Mouse (Mus musculus): ENCODE data around the gene Olfr504. TPM values are rescaled to one million over a fixed set of nuclear protein-coding genes. Genes with fewer than 3 reads are reported as not detected.
"Not testable (repeated sequence)": the region's sequence is repeated elsewhere in the genome, so short reads cannot be mapped to it uniquely, and the experiment has no call there.

The Olfr504 gene
- not detected in 2 replicates for polyA plus RNA-seq (2015; fragmentation: Nextera tagmentation; extraction: Ambion mirVana)

DNA sequence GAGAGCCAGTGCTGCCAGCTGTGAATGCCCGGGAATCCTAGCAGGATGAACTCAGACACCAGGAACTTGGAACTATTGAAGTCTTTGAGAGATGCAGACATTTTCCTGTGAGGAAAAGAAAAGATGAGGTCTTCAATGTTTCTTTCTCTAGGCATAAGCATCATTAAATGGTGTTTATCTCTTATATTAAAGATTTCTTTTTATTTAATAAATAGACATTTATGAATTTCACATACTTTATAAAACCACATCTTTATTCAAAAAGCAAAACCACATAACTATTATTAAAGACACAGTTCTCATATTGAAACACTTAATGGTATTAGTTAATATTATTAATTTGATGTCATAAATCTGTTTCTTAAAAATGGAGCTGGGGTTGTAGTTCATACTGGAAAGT lies at the start of gene Olfr504:
TSS of gene Olfr504 (minus strand) at position 101 of the 400 bp plus-strand sequence.
- no peak for ATAC-seq (ENCODE audit: low FRiP score)
- no peaks in the 10 kb centered on the region for H3K36me3 ChIP-seq
- no peak within 1 kb of the TSS for H3K4me2 ChIP-seq
- no peak within 1 kb of the TSS for H3K27ac ChIP-seq (replicated peaks)
- WGBS, result 91% methylated on average over 1 of the region's 1 CpGs
- no peak within 1 kb of the TSS for H3K4me3 ChIP-seq (replicated peaks)
- no peaks in the 10 kb centered on the region for H3K27me3 ChIP-seq (replicated peaks)
- no peak within 1 kb of the TSS for H3K9ac ChIP-seq (replicated peaks)
- H3K9me3 ChIP-seq (replicated peaks), result no peaks in the 10 kb centered on the region
- H3K4me1 ChIP-seq, result no peaks in the 10 kb centered on the region

DNA sequence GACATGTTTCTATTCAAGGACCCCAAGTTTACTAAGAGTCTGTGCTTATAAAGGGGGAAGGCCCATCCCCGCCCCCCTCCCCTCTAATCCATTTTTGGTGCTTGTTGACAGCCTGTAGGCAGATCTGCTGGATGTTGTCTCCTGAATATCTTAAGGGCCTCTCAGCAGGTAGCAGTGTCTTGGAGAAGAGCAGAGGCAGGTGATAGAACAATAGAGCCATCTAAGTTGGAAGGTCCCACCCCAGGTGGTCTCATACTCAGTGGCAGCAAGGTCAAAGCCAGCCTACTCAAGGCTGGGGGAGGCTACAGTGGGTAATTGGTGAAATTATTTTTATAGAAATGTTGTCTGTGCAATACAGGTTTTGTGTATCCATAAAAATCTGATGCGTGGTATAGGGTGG lies 48.5 kb upstream of the Olfr504 start:
- ATAC-seq (ENCODE audit: low FRiP score), result no peak
- WGBS, result 95% methylated on average over 2 of the region's 2 CpGs
- H3K4me3 ChIP-seq (replicated peaks), result no peak overlapping the region
- no peaks in the 10 kb centered on the region for H3K27me3 ChIP-seq (replicated peaks)
- no peak overlapping the region for H3K4me2 ChIP-seq
- no peaks in the 10 kb centered on the region for H3K9me3 ChIP-seq (replicated peaks)
- no peak overlapping the region for H3K27ac ChIP-seq (replicated peaks)
- H3K36me3 ChIP-seq, result no peaks in the 10 kb centered on the region
- no peak overlapping the region for H3K9ac ChIP-seq (replicated peaks)
- no peaks in the 10 kb centered on the region for H3K4me1 ChIP-seq

DNA sequence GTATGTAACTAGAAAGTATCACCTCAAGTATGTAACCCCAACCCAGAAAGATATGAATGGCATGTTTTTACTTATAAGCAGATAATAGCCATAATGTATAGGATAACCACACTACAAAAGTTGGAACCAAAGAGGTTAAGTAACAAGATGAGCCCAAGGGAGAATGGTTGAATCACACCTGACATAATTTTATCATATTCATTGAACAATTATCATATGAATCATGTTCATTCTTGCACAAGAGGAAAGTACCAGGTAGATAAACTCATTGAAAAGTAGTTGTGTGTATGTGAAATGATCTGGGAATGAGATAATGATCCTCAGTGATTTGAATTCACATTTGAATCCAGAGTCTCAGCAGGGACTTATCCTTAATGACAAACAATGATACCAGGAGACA lies 44.9 kb upstream of the Olfr504 start, which contains the start of gene Olfr506:
TSS of gene Olfr506 (plus strand) at position 301 of the 400 bp plus-strand sequence.
- Histone ChIP-seq H3K27ac (replicated peaks) (no peak within 1 kb of the TSS), H3K27me3 (replicated peaks) (no peaks in the 10 kb centered on the region), H3K4me2 (no peak within 1 kb of the TSS), H3K36me3 (no peaks in the 10 kb centered on the region), H3K9me3 (replicated peaks) (no peaks in the 10 kb centered on the region), H3K9ac (replicated peaks) (no peak within 1 kb of the TSS), H3K4me1 (no peaks in the 10 kb centered on the region), H3K4me3 (replicated peaks) (no peak within 1 kb of the TSS)
- ATAC-seq (ENCODE audit: low FRiP score), result no peak

DNA sequence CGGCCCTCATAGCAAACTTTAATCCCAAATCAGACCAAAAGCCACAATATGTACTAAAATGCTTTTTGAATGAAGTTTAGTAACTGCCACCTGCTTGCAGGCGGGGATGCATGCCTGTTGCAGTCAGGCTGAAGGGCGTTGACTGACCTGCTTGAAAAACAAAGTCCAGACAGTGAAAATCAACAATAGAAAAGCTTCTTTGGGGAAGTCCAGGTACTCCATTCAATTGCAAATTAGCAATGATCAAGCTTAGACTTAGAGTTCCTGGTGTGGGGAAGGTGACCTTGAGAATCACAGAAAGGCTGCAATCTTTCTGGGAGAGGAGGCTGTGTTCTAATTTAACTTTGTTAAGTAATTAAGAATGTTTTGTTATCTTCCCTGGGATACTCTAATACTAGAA lies 36.3 kb upstream of the Olfr504 start:
- not testable (repeated sequence) for H3K36me3 ChIP-seq; H3K4me3 ChIP-seq (replicated peaks); H3K9ac ChIP-seq (replicated peaks); H3K27ac ChIP-seq (replicated peaks); H3K9me3 ChIP-seq (replicated peaks); ATAC-seq (ENCODE audit: low FRiP score); H3K4me2 ChIP-seq; H3K27me3 ChIP-seq (replicated peaks); H3K4me1 ChIP-seq
- WGBS, result 89% methylated on average over 3 of the region's 3 CpGs

DNA sequence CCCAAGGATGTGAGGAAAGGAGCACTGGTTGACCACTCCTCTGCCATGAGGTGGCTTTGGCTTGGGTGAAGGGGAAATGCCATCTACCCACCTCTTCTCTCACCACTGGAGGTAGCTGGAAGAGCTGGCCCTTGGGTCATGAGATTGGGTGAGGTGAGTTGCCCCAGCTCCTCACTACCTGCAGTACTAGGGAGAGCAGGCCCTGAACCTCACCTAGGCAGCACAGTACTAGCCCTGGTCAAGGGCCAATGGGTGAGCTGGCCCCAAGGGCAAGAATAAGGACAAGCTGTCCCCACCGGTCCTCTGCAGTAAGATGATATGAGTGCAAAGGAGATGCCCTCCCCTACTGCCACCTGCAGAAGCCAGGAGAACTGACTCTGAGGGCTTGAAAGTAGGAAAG lies 24.2 kb upstream of the Olfr504 start:
- no peak overlapping the region for H3K9ac ChIP-seq (replicated peaks)
- H3K4me1 ChIP-seq, result no peaks in the 10 kb centered on the region
- no peak for ATAC-seq (ENCODE audit: low FRiP score)
- no peaks in the 10 kb centered on the region for H3K27me3 ChIP-seq (replicated peaks)
- WGBS, result 95% methylated on average over 1 of the region's 1 CpGs
- H3K27ac ChIP-seq (replicated peaks), result no peak overlapping the region
- no peaks in the 10 kb centered on the region for H3K36me3 ChIP-seq
- H3K9me3 ChIP-seq (replicated peaks), result no peaks in the 10 kb centered on the region
- H3K4me3 ChIP-seq (replicated peaks), result no peak overlapping the region
- no peak overlapping the region for H3K4me2 ChIP-seq

DNA sequence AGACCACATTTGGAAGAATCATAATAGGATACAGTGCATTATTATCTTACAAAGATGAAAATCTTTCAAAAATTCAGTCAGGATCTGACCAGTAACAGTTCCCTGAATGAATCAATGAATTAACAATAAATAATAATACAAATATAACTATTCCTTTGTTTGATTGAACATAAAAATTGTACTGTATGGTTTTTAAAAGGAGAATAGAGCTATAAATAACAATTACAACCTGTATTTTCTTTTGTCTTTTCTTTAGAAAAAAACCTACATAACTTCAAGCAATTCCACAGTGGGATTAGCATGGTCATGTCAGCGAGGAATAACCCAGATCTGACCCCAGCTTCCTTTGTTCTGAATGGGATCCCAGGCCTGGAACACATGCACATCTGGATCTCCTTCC lies 21.4 kb downstream of the Olfr504 start, which contains the start of gene Olfr503:
TSS of gene Olfr503 (plus strand) at position 301 of the 400 bp plus-strand sequence.
- WGBS, result 56% methylated on average over 1 of the region's 1 CpGs
- not testable (repeated sequence) for ATAC-seq (ENCODE audit: low FRiP score)

DNA sequence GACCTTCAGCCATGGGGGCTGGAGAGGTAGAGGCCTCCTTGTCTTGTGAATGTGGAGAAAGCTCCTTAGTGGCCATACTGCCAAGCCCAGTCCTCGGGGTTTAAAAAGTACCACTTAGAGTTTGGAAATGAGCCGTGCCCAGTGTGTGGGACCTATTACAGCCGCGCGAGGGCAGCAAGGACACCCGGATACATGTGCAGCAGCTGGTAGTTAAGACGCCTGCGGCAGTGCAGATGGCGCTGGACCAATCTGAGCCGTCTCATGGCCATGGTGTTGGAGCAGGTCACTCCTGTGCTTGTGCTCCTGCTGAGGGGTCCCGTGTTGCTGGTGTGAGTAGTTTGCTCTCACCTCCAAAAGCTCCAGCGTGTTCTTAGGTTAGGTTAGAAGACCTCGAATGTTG lies 23.2 kb downstream of the Olfr504 start:
- no peaks in the 10 kb centered on the region for H3K27me3 ChIP-seq (replicated peaks)
- no peaks in the 10 kb centered on the region for H3K9me3 ChIP-seq (replicated peaks)
- no peaks in the 10 kb centered on the region for H3K36me3 ChIP-seq
- no peaks in the 10 kb centered on the region for H3K4me1 ChIP-seq
- 90% methylated on average over 13 of the region's 13 CpGs for whole genome bisulfite sequencing
- H3K9ac ChIP-seq (replicated peaks), result no peak overlapping the region
- H3K4me3 ChIP-seq (replicated peaks), result no peak overlapping the region
- no peak overlapping the region for H3K4me2 ChIP-seq
- H3K27ac ChIP-seq (replicated peaks), result no peak overlapping the region
- ATAC-seq (ENCODE audit: low FRiP score), result no peak

More for the DNA sequence above, 21.4 kb downstream of the Olfr504 start, which contains the start of gene Olfr503:
- H3K27me3 ChIP-seq (replicated peaks); H3K4me1 ChIP-seq; H3K9me3 ChIP-seq (replicated peaks); H3K36me3 ChIP-seq; H3K4me2 ChIP-seq; H3K9ac ChIP-seq (replicated peaks); H3K4me3 ChIP-seq (replicated peaks); H3K27ac ChIP-seq (replicated peaks): not testable (repeated sequence)

DNA sequence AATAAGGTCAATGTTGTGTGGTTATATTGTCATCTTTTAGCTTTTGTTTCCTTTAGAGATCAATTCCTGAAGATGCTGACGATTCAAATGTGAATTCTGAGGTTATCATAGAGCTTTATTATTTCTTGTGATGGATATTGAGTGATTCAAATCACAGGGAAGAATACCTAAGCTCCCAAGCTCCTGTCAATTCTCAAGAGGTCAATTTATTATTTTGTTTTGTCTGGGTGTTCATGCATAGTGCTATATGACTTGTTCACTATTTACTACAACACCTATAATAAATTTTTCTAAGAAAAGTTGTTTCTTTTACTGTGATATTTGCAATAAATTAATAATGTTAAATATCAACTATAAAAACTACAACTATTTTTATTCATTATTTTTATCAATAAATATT lies 40.6 kb downstream of the Olfr504 start, which contains the start of gene Olfr502:
TSS of gene Olfr502 (minus strand) at position 101 of the 400 bp plus-strand sequence.
- no peaks in the 10 kb centered on the region for H3K9me3 ChIP-seq (replicated peaks)
- WGBS, result 78% methylated on average over 1 of the region's 1 CpGs
- no peak for ATAC-seq (ENCODE audit: low FRiP score)

More for the DNA sequence above, 40.6 kb downstream of the Olfr504 start, which contains the start of gene Olfr502:
- H3K4me1 ChIP-seq, result no peaks in the 10 kb centered on the region
- H3K27ac ChIP-seq (replicated peaks), result no peak within 1 kb of the TSS
- H3K4me3 ChIP-seq (replicated peaks), result no peak within 1 kb of the TSS
- H3K27me3 ChIP-seq (replicated peaks), result no peaks in the 10 kb centered on the region
- no peak within 1 kb of the TSS for H3K9ac ChIP-seq (replicated peaks)
- no peaks in the 10 kb centered on the region for H3K36me3 ChIP-seq
- no peak within 1 kb of the TSS for H3K4me2 ChIP-seq

Other genes with a start within 250 kb of the Olfr504 start
- gene Olfr492, start 242.1 kb downstream of the Olfr504 start, polyA plus RNA-seq (2015; fragmentation: Nextera tagmentation; extraction: Ambion mirVana), result not detected in 2 replicates
- not detected in 2 replicates for gene Olfr493, start 218.8 kb downstream of the Olfr504 start, polyA plus RNA-seq (2015; fragmentation: Nextera tagmentation; extraction: Ambion mirVana)
- gene Olfr494, start 200.5 kb downstream of the Olfr504 start, polyA plus RNA-seq (2015; fragmentation: Nextera tagmentation; extraction: Ambion mirVana), result not detected in 2 replicates
- gene Olfr495, start 172.6 kb downstream of the Olfr504 start, polyA plus RNA-seq (2015; fragmentation: Nextera tagmentation; extraction: Ambion mirVana), result not detected in 2 replicates
- gene Olfr497, start 145.4 kb downstream of the Olfr504 start, polyA plus RNA-seq (2015; fragmentation: Nextera tagmentation; extraction: Ambion mirVana), result not detected in 2 replicates
- not detected in 2 replicates for gene Olfr498, start 100.5 kb downstream of the Olfr504 start, polyA plus RNA-seq (2015; fragmentation: Nextera tagmentation; extraction: Ambion mirVana)
- gene Olfr502, start 40.7 kb downstream of the Olfr504 start, polyA plus RNA-seq (2015; fragmentation: Nextera tagmentation; extraction: Ambion mirVana), result not detected in 2 replicates
- not detected in 2 replicates for gene Olfr503, start 21.3 kb downstream of the Olfr504 start, polyA plus RNA-seq (2015; fragmentation: Nextera tagmentation; extraction: Ambion mirVana)
- not detected in 2 replicates for gene Olfr506, start 45.0 kb upstream of the Olfr504 start, polyA plus RNA-seq (2015; fragmentation: Nextera tagmentation; extraction: Ambion mirVana)
- not detected in 2 replicates for gene Olfr507, start 56.0 kb upstream of the Olfr504 start, polyA plus RNA-seq (2015; fragmentation: Nextera tagmentation; extraction: Ambion mirVana)
- gene Olfr508, start 64.2 kb upstream of the Olfr504 start, polyA plus RNA-seq (2015; fragmentation: Nextera tagmentation; extraction: Ambion mirVana), result not detected in 2 replicates
- 0.06 TPM in 1 of 2 replicates, not detected in the other for gene Olfr509, start 86.1 kb upstream of the Olfr504 start, polyA plus RNA-seq (2015; fragmentation: Nextera tagmentation; extraction: Ambion mirVana)
- not detected in 2 replicates for gene Olfr510, start 100.6 kb upstream of the Olfr504 start, polyA plus RNA-seq (2015; fragmentation: Nextera tagmentation; extraction: Ambion mirVana)
- not detected in 2 replicates for gene Olfr512, start 147.5 kb upstream of the Olfr504 start, polyA plus RNA-seq (2015; fragmentation: Nextera tagmentation; extraction: Ambion mirVana)
- not detected in 2 replicates for gene Olfr513, start 185.2 kb upstream of the Olfr504 start, polyA plus RNA-seq (2015; fragmentation: Nextera tagmentation; extraction: Ambion mirVana)

Data from neural tube, embryonic 15.5 days (tissue).